In genomic region chr16:36924312-36924711, GRCm38 (mm10) we compare ENCODE assay signal across 25 mouse cellular contexts. TPM values are rescaled to one million over a fixed set of nuclear protein-coding genes. Genes with fewer than 3 reads are reported as not detected.
DNase-seq lines count a peak whose midpoint lies in the region; ATAC-seq and TF ChIP-seq lines count a peak whose summit lies in the region.
"Had no signal": no experiment of that assay in that cellular context is flagged by ENCODE, and none has a peak within 500 bp of the region (broad histone marks: within the 10 kb centered on the region; RNA-seq: fewer than 3 reads in every experiment).

No protein-coding gene starts in this region.

- TF ChIP-seq CTCF in CH12.LX (conservative IDR thresholded peaks at IDR 0.05 in 1 of 2, IDR thresholded peaks at IDR 0.05 in 1 of 2; ENCODE audit: low read depth in 2 of 2, low read length in 2 of 2), result no peak

- peaks cover 33 to 72% of the 10 kb centered on the region in 2 experiments for H3K36me3 ChIP-seq in CH12.LX (replicated peaks in 1 of 2; ENCODE audit: control insufficient read depth in 1 of 2, insufficient read depth in 1 of 2, low read length in 1 of 2)
- H3K36me3 ChIP-seq in forebrain, embryonic 16.5 days (ENCODE audit: control insufficient read depth, insufficient read depth), result peaks cover 28% of the 10 kb centered on the region

- ATAC-seq in forebrain, embryonic 16.5 days, result no peak
- ATAC-seq: CD4-positive, CD25-positive, alpha-beta regulatory T cell, adult 4 months; forebrain, embryonic 14.5 days; forebrain, postnatal 0 days had no signal

- H3K4me1 ChIP-seq in CH12.LX (ENCODE audit: control insufficient read depth in 1 of 2, insufficient read depth in 2 of 2), result peaks cover 34 to 78% of the 10 kb centered on the region in 2 experiments
- H3K4me1 ChIP-seq in forebrain, embryonic 16.5 days (replicated peaks; ENCODE audit: control insufficient read depth, insufficient read depth, low read length), result no peaks in the 10 kb centered on the region
- H3K4me1 ChIP-seq: embryonic facial prominence, embryonic 13.5 days; embryonic facial prominence, embryonic 15.5 days; forebrain, embryonic 10.5 days; forebrain, embryonic 12.5 days had no signal

- H3K4me3 ChIP-seq in CH12.LX (replicated peaks in 1 of 3; ENCODE audit: low read depth in 2 of 3, low read length in 2 of 3, poor library complexity in 1 of 3), result no peak overlapping the region
- H3K4me3 ChIP-seq in forebrain, embryonic 16.5 days (replicated peaks; ENCODE audit: low read length), result no peak overlapping the region
- H3K4me3 ChIP-seq: embryonic facial prominence, embryonic 13.5 days; embryonic facial prominence, embryonic 15.5 days; erythroblast, embryonic 14.5 days; forebrain, embryonic 10.5 days; forebrain, embryonic 12.5 days had no signal

- 93% methylated on average over 8 of the region's 8 CpGs for WGBS in forebrain, embryonic 16.5 days

- dilution Hi-C loops in CH12.LX (cut with MboI; ENCODE audit: extremely low pct_ligation_motif_present, extremely low pct_unique_long_range_greater_than_20kb, low sequenced_read_pairs), result no loop called here

- H3K27ac ChIP-seq in CH12.LX (ENCODE audit: insufficient read depth, low read depth), result peak overlapping the region; percentile 1; the same call in 1 of the 2 replicates
- no peak overlapping the region for H3K27ac ChIP-seq in forebrain, embryonic 16.5 days (ENCODE audit: low read length)
- H3K27ac ChIP-seq: embryonic facial prominence, embryonic 13.5 days; embryonic facial prominence, embryonic 15.5 days; forebrain, embryonic 10.5 days; forebrain, embryonic 12.5 days had no signal

- H3K9ac ChIP-seq in CH12.LX (ENCODE audit: insufficient read depth, low read depth), result no peak overlapping the region
- no peak overlapping the region for H3K9ac ChIP-seq in forebrain, embryonic 16.5 days (replicated peaks; ENCODE audit: low read depth, low read length)
- H3K9ac ChIP-seq: embryonic facial prominence, embryonic 13.5 days; embryonic facial prominence, embryonic 15.5 days; forebrain, embryonic 12.5 days; forebrain, postnatal 0 days had no signal

- H3K79me2 ChIP-seq in CH12.LX (replicated peaks; ENCODE audit: control insufficient read depth, extremely low read depth, insufficient read depth, poor library complexity, severe bottlenecking), result peaks cover 38% of the 10 kb centered on the region

- no peak for TF ChIP-seq EP300 in CH12.LX (IDR thresholded peaks at IDR 0.05; ENCODE audit: low read length)

- H3K27me3 ChIP-seq in CH12.LX (replicated peaks), result no peaks in the 10 kb centered on the region
- H3K27me3 ChIP-seq in forebrain, embryonic 16.5 days (replicated peaks; ENCODE audit: control insufficient read depth, insufficient read depth, low read length), result no peaks in the 10 kb centered on the region
- H3K27me3 ChIP-seq: embryonic facial prominence, embryonic 13.5 days; embryonic facial prominence, embryonic 15.5 days; forebrain, embryonic 12.5 days had no signal

- no peak for TF ChIP-seq RAD21 in CH12.LX (IDR thresholded peaks at IDR 0.05; ENCODE audit: low read depth, low read length)

- H3K9me3 ChIP-seq in CH12.LX (replicated peaks; ENCODE audit: low read length), result no peaks in the 10 kb centered on the region
- H3K9me3 ChIP-seq in forebrain, embryonic 16.5 days (ENCODE audit: control insufficient read depth, low read length), result no peaks in the 10 kb centered on the region
- H3K9me3 ChIP-seq: embryonic facial prominence, embryonic 13.5 days; embryonic facial prominence, embryonic 15.5 days; forebrain, embryonic 10.5 days; forebrain, embryonic 12.5 days had no signal

- peak; percentile 48 for DNase-seq in adrenal gland, adult 2 months
- DNase-seq in adrenal gland, postnatal 25 days, result no peak
- DNase-seq in heart, adult 11 months, result peak; percentile 78
- no peak for DNase-seq in heart, adult 18-20 months
- peak; percentile 16 for DNase-seq in 416B (ENCODE audit: low read depth)
- no peak for DNase-seq in CH12.LX (ENCODE audit: extremely low read depth)
- DNase-seq: adrenal gland, adult 8-10 months; B cell, adult 2 months; cerebellum, adult 11 months; cerebellum, adult 18-20 months; cerebellum, adult 8-10 months; cerebellum, adult 9-11 months; cerebellum, postnatal 14 days; cerebellum, postnatal 36 days; embryo, embryonic 11 days; forebrain, postnatal 0 days had no signal

- H3K4me2 ChIP-seq in CH12.LX (ENCODE audit: insufficient read depth, low read depth, poor library complexity, severe bottlenecking), result no peak overlapping the region
- H3K4me2 ChIP-seq in forebrain, embryonic 16.5 days (ENCODE audit: low read length), result no peak overlapping the region
- H3K4me2 ChIP-seq: embryonic facial prominence, embryonic 13.5 days; embryonic facial prominence, embryonic 15.5 days; forebrain, embryonic 12.5 days had no signal

- in situ Hi-C loops in CH12.LX (cut with MboI; ENCODE audit: low pct_ligation_motif_present, low pct_unique_long_range_greater_than_20kb, low sequenced_read_pairs), result no loop called here

- TF ChIP-seq POLR2A in CH12.LX (IDR thresholded peaks at IDR 0.05; ENCODE audit: low read depth, low read length), result no peak

TF ChIP-seq in CH12.LX, 34 proteins besides CTCF, POLR2A, EP300 and RAD21:
- TF ChIP-seq TCF12 (IDR thresholded peaks at IDR 0.05; ENCODE audit: low read depth, low read length) (no peak), ZC3H11A (IDR thresholded peaks at IDR 0.05; ENCODE audit: low read depth, low read length) (no peak), UBTF (IDR thresholded peaks at IDR 0.05; ENCODE audit: low read depth, low read length) (0 out of 2 replicates have a peak, but pooled peaks have one; percentile 41), ZKSCAN1 (IDR thresholded peaks at IDR 0.05; ENCODE audit: borderline replicate concordance, low read depth, low read length) (no peak), HCFC1 (IDR thresholded peaks at IDR 0.05; ENCODE audit: low read depth, low read length) (no peak), TBP (conservative IDR thresholded peaks at IDR 0.05; ENCODE audit: low read depth, low read length) (no peak), ZMIZ1 (IDR thresholded peaks at IDR 0.05; ENCODE audit: low read depth, low read length) (no peak)

RNA-seq across cellular contexts. Expression of gene Hcls1, which starts 10.5 kb away (rescaled TPM):
- 10 to 100 TPM; 10.3 to 15.4 TPM for total RNA-seq in adrenal gland, adult 2 months (2021)
- polyA plus RNA-seq in adrenal gland, adult 2 months (2012; rRNA removed), result 7.7 and 8.1 TPM in 2 replicates
- 6.5 and 10.5 TPM in 2 replicates for total RNA-seq in adrenal gland, postnatal 25 days (2021)
- total RNA-seq in heart, adult 18-20 months (2021), result 10 to 100 TPM in 1 of 2 experiments, 1 to 10 TPM in 1; 10.0 to 12.4 TPM
- 302 and 332 TPM in 2 replicates for total RNA-seq in CH12.LX (2012; rRNA removed)
- total RNA-seq in CH12.LX (2014; rRNA removed), result 206 and 222 TPM in 2 replicates
- polyA plus RNA-seq in CH12.LX (2012; ENCODE audit: insufficient read length, low read depth), result 537 and 750 TPM in 2 replicates
- 1.4 and 2.3 TPM in 2 replicates for polyA plus RNA-seq in forebrain, embryonic 16.5 days (2015; fragmentation: Nextera tagmentation; extraction: Ambion mirVana)

RNA-seq across cellular contexts. Expression of gene Golgb1, which starts 49.4 kb away (rescaled TPM):
- 10 to 100 TPM; 68.0 to 98.8 TPM for total RNA-seq in adrenal gland, adult 2 months (2021)
- polyA plus RNA-seq in adrenal gland, adult 2 months (2012; rRNA removed), result 50.7 and 55.0 TPM in 2 replicates
- total RNA-seq in adrenal gland, postnatal 25 days (2021), result 60.8 and 97.3 TPM in 2 replicates
- 10 to 100 TPM; 41.5 to 41.8 TPM for total RNA-seq in heart, adult 18-20 months (2021)
- total RNA-seq in CH12.LX (2012; rRNA removed) (69.8 and 96.8 TPM in 2 replicates), CH12.LX (2014; rRNA removed) (65.6 and 66.7 TPM in 2 replicates)
- polyA plus RNA-seq in CH12.LX (2012; ENCODE audit: insufficient read length, low read depth), result 75.9 and 112 TPM in 2 replicates
- 84.2 and 93.0 TPM in 2 replicates for polyA plus RNA-seq in forebrain, embryonic 16.5 days (2015; fragmentation: Nextera tagmentation; extraction: Ambion mirVana)

RNA-seq across cellular contexts. Expression of gene Eaf2, which starts 49.5 kb away (rescaled TPM):
- 1 to 10 TPM; 1.4 to 1.8 TPM for total RNA-seq in adrenal gland, adult 2 months (2021)
- polyA plus RNA-seq in adrenal gland, adult 2 months (2012; rRNA removed), result not detected in 2 replicates
- 1.4 and 1.6 TPM in 2 replicates for total RNA-seq in adrenal gland, postnatal 25 days (2021)
- total RNA-seq in heart, adult 18-20 months (2021), result 1 to 10 TPM; 1.2 to 1.5 TPM
- 7.4 and 8.1 TPM in 2 replicates for total RNA-seq in CH12.LX (2012; rRNA removed)
- total RNA-seq in CH12.LX (2014; rRNA removed), result 5.0 and 7.1 TPM in 2 replicates
- 3.5 and 5.5 TPM in 2 replicates for polyA plus RNA-seq in CH12.LX (2012; ENCODE audit: insufficient read length, low read depth)
- 0.52 and 1.2 TPM in 2 replicates for polyA plus RNA-seq in forebrain, embryonic 16.5 days (2015; fragmentation: Nextera tagmentation; extraction: Ambion mirVana)
- total RNA-seq: common myeloid progenitor, adult 5-6 weeks had no signal

Comparison
In these comparisons a context has a peak if more than half of its experiments do, and no peak if none do; other contexts are left out.
1. DNase-seq: peak in adrenal gland, adult 2 months (single experiment), heart, adult 11 months (single experiment) and 416B (single experiment); none in adrenal gland, postnatal 25 days (single experiment), heart, adult 18-20 months (0 of 2) and CH12.LX (single experiment).
2. RNA of gene Hcls1, which starts 10.5 kb away (total RNA-seq): 206 to 332 TPM in CH12.LX; 10.3 to 15.4 TPM in adrenal gland, adult 2 months, 10.0 to 12.4 TPM in heart, adult 18-20 months and 6.5 to 10.5 TPM in adrenal gland, postnatal 25 days; every median in the first group is over 10 times any median in the second.